Mouse (Mus musculus): ENCODE data around the gene Rabgap1l.

The Rabgap1l gene

GRCm38 (mm10) chr1:160227196-160227595 lies 565.8 kb downstream of the Rabgap1l start:
- no peak for DNase-seq

GRCm38 (mm10) chr1:160224093-160224492 lies 568.9 kb downstream of the Rabgap1l start:
- no peak for DNase-seq

- no peak for DNase-seq
Observed at GRCm38 (mm10) chr1:160217898-160218297, 575.1 kb downstream of the Rabgap1l start.

DNA sequence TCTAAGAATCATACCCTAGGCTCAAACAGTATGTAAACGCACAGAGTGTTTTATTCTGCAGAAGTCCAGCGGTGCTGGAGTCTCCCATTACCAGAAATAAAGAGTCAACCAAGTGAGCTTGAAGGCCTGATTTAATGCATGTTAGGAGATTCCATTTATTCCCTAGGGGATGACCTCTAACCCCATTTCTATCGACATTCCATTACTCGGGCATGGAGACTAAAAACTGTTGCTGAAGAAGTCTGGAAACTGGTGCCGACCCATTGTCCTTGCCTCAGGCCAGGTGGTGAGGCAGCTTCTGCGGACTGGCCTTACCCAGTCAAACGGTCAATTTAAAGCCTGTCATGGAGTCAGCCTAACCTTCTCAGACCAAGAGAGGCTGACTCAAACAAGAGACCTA lies 578.8 kb downstream of the Rabgap1l start:
- DNase-seq, result no peak

- peak; percentile 100 for DNase-seq
Observed at GRCm38 (mm10) chr1:160212703-160213669, 580.0 kb downstream of the Rabgap1l start, which contains the start of gene Cacybp. Cacybp (minus strand) TSS chr1:160212875.

GRCm38 (mm10) chr1:160212123-160212691 lies 580.8 kb downstream of the Rabgap1l start:
- peak; percentile 66 for DNase-seq

DNA sequence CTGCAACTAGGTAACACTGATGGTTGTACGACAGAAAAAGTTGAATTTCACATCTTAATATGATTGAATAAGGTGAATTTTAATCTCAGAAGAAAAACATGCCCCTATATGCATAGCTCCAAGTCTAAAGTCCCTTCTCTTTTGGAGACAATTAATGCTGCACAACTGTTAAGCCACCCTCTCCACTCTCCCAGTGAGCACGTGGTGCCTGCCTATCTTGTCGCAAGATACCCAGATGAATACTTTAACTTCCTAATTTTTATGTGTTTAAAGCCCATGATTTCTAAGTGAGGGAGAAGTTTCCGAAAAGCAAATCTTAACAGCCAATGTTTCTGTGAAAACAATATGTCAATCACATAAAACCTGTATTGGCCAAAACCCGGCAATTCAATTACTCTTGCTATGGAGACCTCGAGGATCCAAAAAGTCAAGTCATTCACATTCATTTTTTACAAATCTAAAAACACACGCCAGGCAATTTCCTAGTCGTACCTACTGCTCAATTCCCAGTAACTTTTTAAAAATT lies 581.4 kb downstream of the Rabgap1l start:
- DNase-seq, result peak; percentile 43

GRCm38 (mm10) chr1:160210566-160210965 lies 582.4 kb downstream of the Rabgap1l start:
- no peak for DNase-seq

GRCm38 (mm10) chr1:160209844-160210243 lies 583.2 kb downstream of the Rabgap1l start:
- DNase-seq, result no peak

DNA sequence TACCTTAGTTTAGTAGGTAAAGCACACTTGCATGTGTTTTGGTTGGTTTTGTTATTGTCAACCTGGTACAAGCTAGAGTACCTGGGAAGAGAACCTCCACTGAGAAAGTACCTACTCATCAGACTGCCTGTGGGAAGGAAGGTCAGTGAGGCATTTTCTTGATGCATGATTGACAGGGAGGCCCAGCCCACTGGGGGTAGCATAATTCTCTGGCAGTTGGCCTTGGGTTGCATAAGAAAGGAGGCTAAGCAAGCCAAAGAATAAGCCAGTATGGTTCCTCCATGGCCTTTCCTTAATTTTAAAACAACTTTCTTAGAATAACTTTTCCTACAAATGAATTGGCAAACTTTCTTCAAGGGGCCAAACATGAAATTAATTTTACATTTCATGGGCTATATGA lies 587.5 kb downstream of the Rabgap1l start:
- DNase-seq, result no peak

- DNase-seq, result no peak
Observed at GRCm38 (mm10) chr1:160195337-160195663, 597.7 kb downstream of the Rabgap1l start.

- DNase-seq, result peak; percentile 99
Observed at GRCm38 (mm10) chr1:160194529-160195336, 598.3 kb downstream of the Rabgap1l start, which contains the start of gene Mrps14. Mrps14 (plus strand) TSS chr1:160195215.

GRCm38 (mm10) chr1:160184506-160184905 lies 608.5 kb downstream of the Rabgap1l start:
- DNase-seq, result peak; percentile 10

GRCm38 (mm10) chr1:160181216-160181615 lies 611.8 kb downstream of the Rabgap1l start:
- no peak for DNase-seq

- no peak for DNase-seq
Observed at GRCm38 (mm10) chr1:160176903-160177302, 616.1 kb downstream of the Rabgap1l start.

All from liver (tissue).